Mouse (Mus musculus): ENCODE measurements around the gene Ccdc194. TPM values are rescaled to one million over a fixed set of nuclear protein-coding genes. Genes with fewer than 3 reads are reported as not detected.

Gene Ccdc194
- polyA plus RNA-seq, 1 experiment from 2014 or later = 0.44 TPM

- H3K27me3 ChIP-seq (replicated peaks; ENCODE audit: control insufficient read depth, insufficient read depth, low read length) = peaks cover 72% of the 10 kb centered on the region
- H3K4me1 ChIP-seq (ENCODE audit: control insufficient read depth, insufficient read depth, low read depth, low read length) = peaks cover 13% of the 10 kb centered on the region
- H3K36me3 ChIP-seq (ENCODE audit: control insufficient read depth, insufficient read depth, low read length) = no peaks in the 10 kb centered on the region
- ATAC-seq = no peak
- no peaks in the 10 kb centered on the region for H3K9me3 ChIP-seq (ENCODE audit: control insufficient read depth, low read length)
- H3K4me2 ChIP-seq (ENCODE audit: low read length) = peak within 1 kb of the TSS; percentile 50
- H3K4me3 ChIP-seq (ENCODE audit: low read length) = peak within 1 kb of the TSS; percentile 25
- H3K27ac ChIP-seq (ENCODE audit: low read depth, low read length) = no peak within 1 kb of the TSS
- peak within 1 kb of the TSS; percentile 43; the same call in 1 of the 2 replicates for H3K9ac ChIP-seq (ENCODE audit: low read depth, low read length)
- 4% methylated on average over 69 of the region's 70 CpGs for WGBS
Observed at GRCm38 (mm10) chr8:71558071-71558957, 32.8 kb upstream of the Ccdc194 start, which contains the start of gene Tmem221. Gene Tmem221 (minus strand): TSS chr8:71558871.

DNA sequence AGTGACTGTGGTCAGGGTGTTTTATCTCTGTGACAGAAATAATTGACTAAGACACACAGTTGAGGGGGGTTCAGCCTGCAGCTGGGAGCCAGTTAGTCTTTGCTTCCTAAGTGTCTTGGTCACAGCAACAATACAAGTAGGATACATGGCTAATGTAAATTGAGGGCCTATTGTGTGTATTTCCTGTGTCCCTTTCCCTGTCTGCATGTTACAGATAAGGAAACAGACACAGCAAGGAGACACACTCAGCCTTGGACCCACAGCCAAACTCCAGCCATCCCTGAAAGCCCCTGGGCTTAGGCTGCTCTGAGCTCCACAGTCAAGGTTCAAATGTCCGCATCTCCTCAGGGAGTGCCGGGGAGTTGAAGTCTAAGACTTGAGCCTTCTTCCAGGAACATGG lies 29.1 kb upstream of the Ccdc194 start:
- no peak for ATAC-seq
- Histone ChIP-seq H3K27me3 (replicated peaks; ENCODE audit: control insufficient read depth, insufficient read depth, low read length) (peaks cover 40% of the 10 kb centered on the region), H3K9ac (ENCODE audit: low read depth, low read length) (no peak overlapping the region), H3K4me1 (ENCODE audit: control insufficient read depth, insufficient read depth, low read depth, low read length) (peaks cover 8% of the 10 kb centered on the region), H3K27ac (ENCODE audit: low read depth, low read length) (no peak overlapping the region), H3K36me3 (ENCODE audit: control insufficient read depth, insufficient read depth, low read length) (no peaks in the 10 kb centered on the region), H3K4me3 (ENCODE audit: low read length) (no peak overlapping the region), H3K9me3 (ENCODE audit: control insufficient read depth, low read length) (no peaks in the 10 kb centered on the region), H3K4me2 (ENCODE audit: low read length) (no peak overlapping the region)
- WGBS = 94% methylated on average over 2 of the region's 2 CpGs

GRCm38 (mm10) chr8:71554001-71554400 lies 28.5 kb upstream of the Ccdc194 start:
- Histone ChIP-seq H3K9me3 (ENCODE audit: control insufficient read depth, low read length) (no peaks in the 10 kb centered on the region), H3K27me3 (replicated peaks; ENCODE audit: control insufficient read depth, insufficient read depth, low read length) (peaks cover 34% of the 10 kb centered on the region)
- no peak for ATAC-seq

GRCm38 (mm10) chr8:71552770-71553169 lies 27.3 kb upstream of the Ccdc194 start:
- Histone ChIP-seq H3K27me3 (replicated peaks; ENCODE audit: control insufficient read depth, insufficient read depth, low read length) (peaks cover 22% of the 10 kb centered on the region), H3K9me3 (ENCODE audit: control insufficient read depth, low read length) (no peaks in the 10 kb centered on the region), H3K27ac (ENCODE audit: low read depth, low read length) (no peak overlapping the region), H3K36me3 (ENCODE audit: control insufficient read depth, insufficient read depth, low read length) (no peaks in the 10 kb centered on the region), H3K4me2 (ENCODE audit: low read length) (no peak overlapping the region), H3K4me3 (ENCODE audit: low read length) (no peak overlapping the region), H3K9ac (ENCODE audit: low read depth, low read length) (no peak overlapping the region), H3K4me1 (ENCODE audit: control insufficient read depth, insufficient read depth, low read depth, low read length) (no peaks in the 10 kb centered on the region)
- WGBS = 76% methylated on average over 6 of the region's 6 CpGs
- no peak for ATAC-seq

More at GRCm38 (mm10) chr8:71554001-71554400, 28.5 kb upstream of the Ccdc194 start:
- Histone ChIP-seq H3K36me3 (ENCODE audit: control insufficient read depth, insufficient read depth, low read length) (no peaks in the 10 kb centered on the region), H3K4me3 (ENCODE audit: low read length) (no peak overlapping the region), H3K4me2 (ENCODE audit: low read length) (no peak overlapping the region), H3K27ac (ENCODE audit: low read depth, low read length) (no peak overlapping the region), H3K9ac (ENCODE audit: low read depth, low read length) (no peak overlapping the region), H3K4me1 (ENCODE audit: control insufficient read depth, insufficient read depth, low read depth, low read length) (peaks cover 6% of the 10 kb centered on the region)
- WGBS = 63% methylated on average over 6 of the region's 6 CpGs

DNA sequence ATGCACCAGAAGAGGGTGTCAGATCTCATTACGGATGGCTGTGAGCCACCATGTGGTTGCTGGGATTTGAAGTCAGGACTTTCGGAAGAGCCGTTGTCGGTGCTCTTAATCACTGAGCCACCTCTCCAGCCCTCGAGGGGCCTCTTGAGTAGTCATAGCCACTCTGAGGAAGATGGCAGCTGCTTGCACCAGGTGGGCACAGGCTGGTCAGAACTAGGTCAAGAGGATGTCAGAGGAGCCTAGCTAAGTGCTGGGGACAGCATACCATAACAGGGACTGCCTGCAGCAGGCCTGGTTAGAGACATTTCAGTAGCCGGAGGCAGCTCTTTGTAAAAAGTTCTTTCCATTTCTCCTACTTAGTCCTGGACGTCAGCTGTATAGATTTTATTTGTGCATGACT lies 25.2 kb upstream of the Ccdc194 start:
- ATAC-seq = no peak
- Histone ChIP-seq H3K9ac (ENCODE audit: low read depth, low read length) (no peak overlapping the region), H3K9me3 (ENCODE audit: control insufficient read depth, low read length) (no peaks in the 10 kb centered on the region), H3K4me3 (ENCODE audit: low read length) (no peak overlapping the region), H3K27ac (ENCODE audit: low read depth, low read length) (no peak overlapping the region), H3K4me2 (ENCODE audit: low read length) (no peak overlapping the region), H3K27me3 (replicated peaks; ENCODE audit: control insufficient read depth, insufficient read depth, low read length) (peaks cover 2% of the 10 kb centered on the region), H3K36me3 (ENCODE audit: control insufficient read depth, insufficient read depth, low read length) (peaks cover 11% of the 10 kb centered on the region), H3K4me1 (ENCODE audit: control insufficient read depth, insufficient read depth, low read depth, low read length) (no peaks in the 10 kb centered on the region)
- WGBS = 69% methylated on average over 7 of the region's 7 CpGs

DNA sequence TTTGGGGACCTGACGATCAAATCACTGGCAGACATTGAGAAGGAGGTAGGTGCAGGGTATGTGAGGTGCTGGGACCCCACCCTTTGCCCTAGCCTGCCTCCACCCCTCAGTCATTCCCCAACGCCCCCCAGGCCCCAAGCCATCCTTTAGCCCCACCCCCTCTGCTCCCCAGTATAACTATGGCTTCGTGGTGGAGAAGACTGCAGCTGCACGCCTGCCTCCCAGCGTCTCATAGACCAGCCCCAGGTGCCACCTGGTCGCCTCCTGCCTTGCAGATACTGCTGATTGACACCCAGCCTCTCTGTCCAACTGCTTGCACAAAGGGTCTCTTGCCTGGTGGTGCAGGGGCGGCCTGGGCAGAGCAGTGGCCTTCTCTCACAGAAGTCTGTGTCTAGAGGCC lies 22.1 kb upstream of the Ccdc194 start:
- no peak overlapping the region for H3K4me2 ChIP-seq (ENCODE audit: low read length)
- no peak overlapping the region for H3K9ac ChIP-seq (ENCODE audit: low read depth, low read length)
- 82% methylated on average over 7 of the region's 7 CpGs for WGBS
- ATAC-seq = no peak
- peaks cover 10% of the 10 kb centered on the region for H3K4me1 ChIP-seq (ENCODE audit: control insufficient read depth, insufficient read depth, low read depth, low read length)
- H3K9me3 ChIP-seq (ENCODE audit: control insufficient read depth, low read length) = no peaks in the 10 kb centered on the region
- no peak overlapping the region for H3K4me3 ChIP-seq (ENCODE audit: low read length)
- no peak overlapping the region for H3K27ac ChIP-seq (ENCODE audit: low read depth, low read length)
- H3K36me3 ChIP-seq (ENCODE audit: control insufficient read depth, insufficient read depth, low read length) = peaks cover 18% of the 10 kb centered on the region
- H3K27me3 ChIP-seq (replicated peaks; ENCODE audit: control insufficient read depth, insufficient read depth, low read length) = no peaks in the 10 kb centered on the region

- H3K36me3 ChIP-seq (ENCODE audit: control insufficient read depth, insufficient read depth, low read length) = peaks cover 18% of the 10 kb centered on the region
- peaks cover 10% of the 10 kb centered on the region for H3K4me1 ChIP-seq (ENCODE audit: control insufficient read depth, insufficient read depth, low read depth, low read length)
- no peak overlapping the region for H3K27ac ChIP-seq (ENCODE audit: low read depth, low read length)
- H3K9me3 ChIP-seq (ENCODE audit: control insufficient read depth, low read length) = no peaks in the 10 kb centered on the region
- no peak overlapping the region for H3K4me3 ChIP-seq (ENCODE audit: low read length)
- H3K27me3 ChIP-seq (replicated peaks; ENCODE audit: control insufficient read depth, insufficient read depth, low read length) = no peaks in the 10 kb centered on the region; the same call in 1 of the 2 replicates
- H3K9ac ChIP-seq (ENCODE audit: low read depth, low read length) = no peak overlapping the region
- ATAC-seq = no peak
- 90% methylated on average over 11 of the region's 11 CpGs for WGBS
- no peak overlapping the region for H3K4me2 ChIP-seq (ENCODE audit: low read length)
Observed at GRCm38 (mm10) chr8:71545053-71545452, 19.5 kb upstream of the Ccdc194 start.

DNA sequence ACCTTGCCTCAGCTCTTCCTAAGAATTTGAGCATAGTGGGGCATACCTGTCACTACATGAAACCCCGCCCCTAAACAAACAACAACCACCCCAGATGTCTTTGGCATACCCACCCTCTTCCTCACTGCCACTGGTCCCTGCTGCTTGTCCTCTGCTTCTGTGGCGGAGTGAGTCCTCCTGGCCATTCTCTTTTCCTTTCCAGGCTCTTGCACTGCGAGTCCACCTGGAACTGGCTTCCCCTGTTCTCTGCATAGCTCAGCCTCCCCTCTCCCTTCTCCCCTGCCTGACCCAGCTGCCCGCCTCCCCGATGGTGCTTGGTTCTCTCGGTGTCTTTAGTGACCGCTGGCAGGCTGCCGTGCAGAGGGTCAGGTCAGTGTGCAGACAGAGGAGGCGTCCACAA lies 18.2 kb upstream of the Ccdc194 start:
- no peaks in the 10 kb centered on the region for H3K9me3 ChIP-seq (ENCODE audit: control insufficient read depth, low read length)
- H3K27ac ChIP-seq (ENCODE audit: low read depth, low read length) = no peak overlapping the region
- H3K9ac ChIP-seq (ENCODE audit: low read depth, low read length) = no peak overlapping the region
- peaks cover 18% of the 10 kb centered on the region for H3K36me3 ChIP-seq (ENCODE audit: control insufficient read depth, insufficient read depth, low read length)
- H3K4me3 ChIP-seq (ENCODE audit: low read length) = peak overlapping the region; percentile 97
- H3K27me3 ChIP-seq (replicated peaks; ENCODE audit: control insufficient read depth, insufficient read depth, low read length) = no peaks in the 10 kb centered on the region; the same call in 1 of the 2 replicates
- H3K4me1 ChIP-seq (ENCODE audit: control insufficient read depth, insufficient read depth, low read depth, low read length) = peaks cover 10% of the 10 kb centered on the region
- no peak for ATAC-seq
- 87% methylated on average over 9 of the region's 9 CpGs for WGBS
- H3K4me2 ChIP-seq (ENCODE audit: low read length) = peak overlapping the region; percentile 65

DNA sequence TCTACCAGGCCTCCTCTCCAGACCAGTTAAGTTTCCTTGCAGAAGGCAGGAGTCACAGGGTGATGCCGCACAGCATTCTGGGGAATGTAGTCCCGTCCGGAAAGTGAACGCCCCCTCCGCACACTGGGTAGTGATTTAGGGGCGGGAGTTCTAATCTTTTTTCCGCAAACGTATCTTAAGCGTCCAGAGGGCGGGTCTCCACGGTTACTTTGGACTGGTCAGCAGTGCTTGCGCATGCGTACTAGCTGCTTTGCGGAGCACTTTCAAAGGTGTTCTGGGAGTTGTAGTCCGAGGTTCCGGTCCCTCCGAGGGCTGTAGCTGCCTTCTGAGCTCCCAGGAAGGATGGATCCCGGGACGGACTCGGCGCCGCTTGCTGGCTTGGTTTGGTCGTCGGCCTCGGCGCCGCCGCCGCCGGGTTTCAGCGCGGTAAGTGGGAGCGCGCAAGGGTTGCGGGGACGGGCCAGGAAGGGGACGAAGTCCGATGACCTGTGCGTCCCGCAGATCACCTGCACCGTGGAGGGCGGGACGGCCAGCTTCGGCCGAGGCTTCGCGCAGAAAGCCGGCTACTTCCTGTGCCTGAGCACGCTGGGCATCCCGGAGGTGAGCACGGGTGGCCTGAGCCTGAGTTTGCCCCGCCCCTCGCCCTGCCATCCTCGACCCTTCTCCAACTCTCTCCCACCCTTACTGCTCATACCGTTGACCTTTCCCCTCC lies 17.3 kb upstream of the Ccdc194 start, which contains the start of gene Mvb12a:
TSS of gene Mvb12a (plus strand) at position 291 of the 712 bp plus-strand sequence.
- WGBS = under 1% methylated on average over 37 of the region's 55 CpGs
- Histone ChIP-seq H3K4me3 (ENCODE audit: low read length) (peak within 1 kb of the TSS; percentile 97), H3K9ac (ENCODE audit: low read depth, low read length) (peak within 1 kb of the TSS; percentile 89), H3K27me3 (replicated peaks; ENCODE audit: control insufficient read depth, insufficient read depth, low read length) (peaks cover 1% of the 10 kb centered on the region), H3K27ac (ENCODE audit: low read depth, low read length) (peak within 1 kb of the TSS; percentile 77; the same call in 1 of the 2 replicates), H3K4me2 (ENCODE audit: low read length) (peak within 1 kb of the TSS; percentile 65), H3K9me3 (ENCODE audit: control insufficient read depth, low read length) (no peaks in the 10 kb centered on the region), H3K36me3 (ENCODE audit: control insufficient read depth, insufficient read depth, low read length) (peaks cover 18% of the 10 kb centered on the region), H3K4me1 (ENCODE audit: control insufficient read depth, insufficient read depth, low read depth, low read length) (peaks cover 10% of the 10 kb centered on the region)
- ATAC-seq = peak; percentile 97
